Mouse (Mus musculus): ENCODE results near the gene Fgf11. TPM values are rescaled to one million over a fixed set of nuclear protein-coding genes. Genes with fewer than 3 reads are reported as not detected.

Fgf11 gene
- polyA plus RNA-seq, 1 experiment from 2014 or later, result 0.45 TPM

GRCm38 (mm10) chr11:69810280-69810679 lies 8.6 kb upstream of the Fgf11 start:
- no peak overlapping the region for H3K4me2 ChIP-seq
- no peak overlapping the region for H3K27ac ChIP-seq
- H3K9me3 ChIP-seq (replicated peaks), result 0 out of 2 replicates have a peak, but pooled peaks cover 5% of the 10 kb centered on the region
- H3K36me3 ChIP-seq, result no peaks in the 10 kb centered on the region
- no peak for ATAC-seq
- no peaks in the 10 kb centered on the region for H3K4me1 ChIP-seq
- H3K9ac ChIP-seq, result no peak overlapping the region
- peaks cover 73% of the 10 kb centered on the region for H3K27me3 ChIP-seq (replicated peaks)
- no peak overlapping the region for H3K4me3 ChIP-seq

- no peaks in the 10 kb centered on the region for H3K36me3 ChIP-seq
- H3K9ac ChIP-seq, result no peak overlapping the region
- H3K27ac ChIP-seq, result no peak overlapping the region
- H3K4me1 ChIP-seq, result peaks cover 25% of the 10 kb centered on the region
- no peak for ATAC-seq
- H3K9me3 ChIP-seq (replicated peaks), result 0 out of 2 replicates have a peak, but pooled peaks cover 5% of the 10 kb centered on the region
- H3K4me3 ChIP-seq, result no peak overlapping the region
- WGBS (ENCODE audit: insufficient replicate concordance), result 71% methylated on average over 2 of the region's 2 CpGs
- peaks cover 79% of the 10 kb centered on the region for H3K27me3 ChIP-seq (replicated peaks)
- no peak overlapping the region for H3K4me2 ChIP-seq
Observed at GRCm38 (mm10) chr11:69807641-69808040, 6.0 kb upstream of the Fgf11 start.

GRCm38 (mm10) chr11:69806378-69806777 lies 4.7 kb upstream of the Fgf11 start:
- H3K4me1 ChIP-seq, result peaks cover 37% of the 10 kb centered on the region
- 66% methylated on average over 4 of the region's 4 CpGs for WGBS (ENCODE audit: insufficient replicate concordance)
- no peak overlapping the region for H3K4me3 ChIP-seq
- no peak overlapping the region for H3K9ac ChIP-seq
- no peaks in the 10 kb centered on the region for H3K36me3 ChIP-seq
- ATAC-seq, result no peak
- no peak overlapping the region for H3K4me2 ChIP-seq
- H3K9me3 ChIP-seq (replicated peaks), result 0 out of 2 replicates have a peak, but pooled peaks cover 5% of the 10 kb centered on the region
- peaks cover 80% of the 10 kb centered on the region for H3K27me3 ChIP-seq (replicated peaks)
- no peak overlapping the region for H3K27ac ChIP-seq

DNA sequence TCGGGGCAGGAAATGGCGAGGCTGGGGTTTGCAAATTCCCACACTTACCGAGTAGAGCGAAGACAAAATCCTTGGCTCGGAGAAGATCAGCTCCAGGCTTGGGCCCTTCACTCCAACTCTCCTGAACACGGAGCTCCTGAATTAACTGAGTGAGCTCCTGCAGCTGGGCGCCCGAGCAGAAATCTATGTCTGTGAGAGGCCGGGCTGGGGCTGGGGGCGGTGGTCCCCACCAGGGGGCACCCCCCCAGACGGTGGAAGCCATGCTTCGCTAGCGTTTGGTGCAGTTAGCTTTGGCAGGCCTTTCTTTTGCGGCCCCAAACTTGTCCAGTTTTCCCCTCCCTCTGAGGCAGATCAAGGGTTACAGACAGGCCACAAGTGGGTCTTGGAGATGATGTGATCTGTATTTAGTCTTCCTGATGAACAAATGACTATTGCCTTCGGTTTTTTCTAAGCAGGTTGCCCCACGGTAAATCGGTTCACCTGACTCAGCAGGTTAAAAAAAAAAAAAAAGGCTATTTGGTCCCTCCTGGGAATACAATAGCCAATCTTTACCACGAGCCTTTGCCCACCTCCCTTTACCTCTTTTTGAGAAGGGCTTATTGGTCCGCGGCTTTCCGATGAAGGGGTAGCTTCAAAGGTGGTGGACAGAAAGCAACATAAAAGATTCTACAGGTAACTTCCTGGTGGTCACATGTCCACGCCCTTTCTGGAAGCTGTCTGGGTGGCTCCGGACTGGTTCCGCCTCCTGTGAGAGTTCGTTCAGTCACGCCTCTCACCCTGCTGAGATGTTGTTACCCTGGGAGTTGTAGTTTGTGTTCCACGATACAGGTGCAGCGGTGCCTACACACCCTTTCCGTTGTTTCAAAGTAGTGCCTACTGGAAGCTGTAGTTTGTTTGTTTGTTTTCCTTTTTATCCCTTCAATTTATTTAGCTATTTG lies 3.6 kb upstream of the Fgf11 start, which contains the start of gene Tmem102:
Gene Tmem102, minus strand, starts transcription at position 653 of the 938 bp plus-strand sequence.
- peaks cover 48% of the 10 kb centered on the region for H3K4me1 ChIP-seq
- ATAC-seq, result no peak
- WGBS (ENCODE audit: insufficient replicate concordance), result 18% methylated on average over 29 of the region's 29 CpGs
- H3K9me3 ChIP-seq (replicated peaks), result 0 out of 2 replicates have a peak, but pooled peaks cover 5% of the 10 kb centered on the region
- no peaks in the 10 kb centered on the region for H3K36me3 ChIP-seq
- H3K27ac ChIP-seq, result no peak within 1 kb of the TSS
- peak within 1 kb of the TSS; percentile 70 for H3K4me2 ChIP-seq
- H3K9ac ChIP-seq, result no peak within 1 kb of the TSS
- H3K27me3 ChIP-seq (replicated peaks), result peaks cover 80% of the 10 kb centered on the region
- H3K4me3 ChIP-seq, result peak within 1 kb of the TSS; percentile 57; the same call in 1 of the 2 replicates

DNA sequence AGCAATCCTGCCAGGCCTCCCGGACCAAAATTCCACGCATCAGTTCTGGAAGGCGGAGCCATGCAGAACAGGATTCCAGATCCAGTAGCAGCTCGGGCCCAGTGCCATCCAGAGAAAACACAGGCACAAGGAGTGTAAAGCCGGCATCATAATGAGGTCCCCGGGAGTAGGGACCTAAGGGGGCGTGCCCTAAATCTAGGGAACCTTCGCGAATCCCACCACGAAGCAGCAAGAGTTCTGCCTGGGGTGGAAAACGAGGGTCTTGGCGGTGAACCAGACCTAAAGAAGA lies 2.9 kb upstream of the Fgf11 start:
- no peak for ATAC-seq
- Histone ChIP-seq H3K27me3 (replicated peaks) (peaks cover 86% of the 10 kb centered on the region), H3K4me2 (peak overlapping the region; percentile 70), H3K36me3 (no peaks in the 10 kb centered on the region), H3K4me3 (peak overlapping the region; percentile 57; the same call in 1 of the 2 replicates), H3K27ac (no peak overlapping the region), H3K9me3 (replicated peaks) (0 out of 2 replicates have a peak, but pooled peaks cover 5% of the 10 kb centered on the region), H3K9ac (no peak overlapping the region), H3K4me1 (peaks cover 53% of the 10 kb centered on the region)
- WGBS (ENCODE audit: insufficient replicate concordance), result 15% methylated on average over 12 of the region's 12 CpGs

DNA sequence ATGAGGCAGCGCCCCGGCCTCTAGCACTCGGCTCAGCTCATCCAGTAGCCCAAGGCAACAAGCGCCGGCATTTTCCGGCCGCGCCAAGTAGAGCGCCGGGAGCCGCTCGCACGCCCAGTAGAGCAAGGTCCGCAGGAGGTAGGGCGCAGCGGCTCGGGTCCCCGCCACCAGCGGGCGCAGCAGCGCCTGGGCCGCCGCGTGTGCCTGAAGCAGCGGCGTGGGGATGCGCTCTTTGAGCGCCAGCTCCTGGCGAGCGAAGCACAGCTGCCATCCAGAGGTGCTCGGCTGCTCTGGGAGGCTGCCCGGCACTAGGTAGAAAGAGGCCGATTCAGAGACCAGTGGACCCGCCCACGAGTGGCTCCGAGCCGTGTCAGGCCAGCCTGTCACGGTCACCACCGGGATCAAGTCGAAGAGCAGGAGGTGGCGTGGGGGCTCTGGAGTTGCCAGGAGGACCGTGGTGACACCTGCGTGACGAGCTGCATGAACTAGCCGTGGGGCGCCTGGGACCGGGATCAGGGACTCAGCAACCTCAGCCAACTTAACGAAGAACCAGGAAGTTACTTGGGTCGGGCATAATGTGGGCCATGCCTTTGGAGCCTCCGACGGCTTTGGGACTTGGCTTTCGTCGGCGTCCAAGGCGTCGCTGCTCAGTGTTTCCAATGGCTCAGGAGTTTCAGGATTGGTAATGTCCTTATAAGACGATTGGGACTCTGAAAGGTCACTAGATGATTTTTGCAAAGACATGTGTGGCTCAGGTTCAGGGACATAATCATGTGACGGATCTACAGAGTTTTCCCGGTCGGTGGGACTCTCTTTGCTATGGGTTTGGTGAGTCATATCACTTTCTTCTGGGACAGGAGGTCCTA lies 2.4 kb upstream of the Fgf11 start:
- peaks cover 53% of the 10 kb centered on the region for H3K4me1 ChIP-seq
- 0 out of 2 replicates have a peak, but pooled peaks cover 5% of the 10 kb centered on the region for H3K9me3 ChIP-seq (replicated peaks)
- no peaks in the 10 kb centered on the region for H3K36me3 ChIP-seq
- H3K9ac ChIP-seq, result peak overlapping the region; percentile 53
- peak overlapping the region; percentile 57 for H3K4me3 ChIP-seq
- H3K4me2 ChIP-seq, result peak overlapping the region; percentile 70
- H3K27ac ChIP-seq, result peak overlapping the region; percentile 17; the same call in 1 of the 2 replicates
- ATAC-seq, result peak; percentile 78
- WGBS (ENCODE audit: insufficient replicate concordance), result 3% methylated on average over 60 of the region's 60 CpGs
- H3K27me3 ChIP-seq (replicated peaks), result peaks cover 91% of the 10 kb centered on the region

GRCm38 (mm10) chr11:69803328-69803727 lies 1.7 kb upstream of the Fgf11 start:
- WGBS (ENCODE audit: insufficient replicate concordance), result 4% methylated on average over 12 of the region's 12 CpGs
- ATAC-seq, result peak; percentile 31
- H3K4me3 ChIP-seq, result peak overlapping the region; percentile 57
- H3K27ac ChIP-seq, result no peak overlapping the region
- H3K4me1 ChIP-seq, result peaks cover 53% of the 10 kb centered on the region
- peak overlapping the region; percentile 53 for H3K9ac ChIP-seq
- H3K4me2 ChIP-seq, result peak overlapping the region; percentile 70
- H3K36me3 ChIP-seq, result no peaks in the 10 kb centered on the region
- peaks cover 98% of the 10 kb centered on the region for H3K27me3 ChIP-seq (replicated peaks)
- 0 out of 2 replicates have a peak, but pooled peaks cover 5% of the 10 kb centered on the region for H3K9me3 ChIP-seq (replicated peaks)

- Histone ChIP-seq H3K4me3 (peak overlapping the region; percentile 57), H3K4me1 (peaks cover 53% of the 10 kb centered on the region), H3K4me2 (peak overlapping the region; percentile 70), H3K9me3 (replicated peaks) (0 out of 2 replicates have a peak, but pooled peaks cover 5% of the 10 kb centered on the region), H3K27me3 (replicated peaks) (peaks cover 100% of the 10 kb centered on the region), H3K9ac (peak overlapping the region; percentile 57), H3K36me3 (no peaks in the 10 kb centered on the region), H3K27ac (no peak overlapping the region)
- 0 out of 2 replicates have a peak, but pooled peaks have one; percentile 33 for ATAC-seq
- under 1% methylated on average over 33 of the region's 33 CpGs for WGBS (ENCODE audit: insufficient replicate concordance)
Observed at GRCm38 (mm10) chr11:69802648-69803105, 1.0 kb upstream of the Fgf11 start.

DNA sequence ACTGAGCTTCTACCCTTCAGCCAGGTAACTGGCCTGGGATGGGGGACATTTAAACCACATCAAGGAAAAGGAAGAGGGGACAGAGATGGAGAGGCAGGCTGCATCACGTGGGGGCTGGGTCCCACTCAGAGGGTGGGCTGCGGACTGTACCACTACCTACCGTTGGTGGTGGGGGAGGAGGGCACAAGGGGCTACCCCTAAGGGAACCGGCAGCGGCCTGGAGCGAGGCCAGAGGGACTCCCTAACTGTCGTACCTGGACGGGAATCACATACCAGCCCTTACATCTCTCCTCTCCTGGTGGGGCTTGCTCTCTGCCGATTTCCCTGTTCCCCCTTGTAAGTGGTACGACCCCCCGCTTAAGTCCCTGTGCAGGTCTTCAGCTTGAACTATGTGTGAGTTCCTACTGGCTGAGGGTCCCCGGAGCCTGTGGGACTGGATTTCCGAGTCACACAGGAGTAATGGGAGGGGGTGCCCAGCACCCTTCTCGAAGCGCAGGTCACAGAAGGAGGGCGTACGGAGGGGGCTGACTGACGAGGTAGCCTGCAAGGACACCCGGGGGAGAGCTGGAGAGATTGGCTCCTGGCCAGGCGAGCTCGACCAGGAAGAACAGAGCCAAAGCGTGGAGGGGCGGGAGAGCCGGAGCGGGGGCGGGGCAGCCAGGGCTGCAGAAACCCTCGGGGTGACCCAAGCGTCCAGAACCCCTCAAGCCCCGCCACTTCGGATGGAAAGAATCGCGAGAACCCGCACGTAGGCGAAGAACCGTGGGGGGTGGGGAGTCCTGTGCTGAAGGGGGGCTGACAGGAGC lies 1.1 kb downstream of the Fgf11 start:
- H3K9ac ChIP-seq, result peak overlapping the region; percentile 35; the same call in 1 of the 2 replicates
- no peak for ATAC-seq
- under 1% methylated on average over 36 of the region's 36 CpGs for WGBS (ENCODE audit: insufficient replicate concordance)

DNA sequence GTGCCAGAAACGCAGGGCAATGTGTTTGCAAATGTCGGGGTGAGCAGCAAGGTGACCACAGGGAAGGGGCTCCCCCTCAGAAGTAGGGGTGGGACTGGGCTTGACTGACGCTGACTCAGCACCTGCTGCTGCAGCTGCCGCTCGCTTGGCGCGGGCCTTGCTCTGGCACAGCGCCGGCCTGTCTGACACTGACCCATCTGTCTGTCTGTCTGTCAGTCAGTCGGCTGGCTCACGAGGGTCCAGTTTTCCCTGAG lies 1.6 kb downstream of the Fgf11 start:
- Histone ChIP-seq H3K4me3 (peak overlapping the region; percentile 44), H3K4me2 (peak overlapping the region; percentile 64), H3K9me3 (replicated peaks) (no peaks in the 10 kb centered on the region), H3K27me3 (replicated peaks) (peaks cover 94% of the 10 kb centered on the region), H3K9ac (no peak overlapping the region), H3K4me1 (peaks cover 62% of the 10 kb centered on the region), H3K27ac (no peak overlapping the region), H3K36me3 (no peaks in the 10 kb centered on the region)
- 5% methylated on average over 11 of the region's 11 CpGs for WGBS (ENCODE audit: insufficient replicate concordance)
- no peak for ATAC-seq

More for the DNA sequence above, 1.1 kb downstream of the Fgf11 start:
- peaks cover 60% of the 10 kb centered on the region for H3K4me1 ChIP-seq
- peaks cover 99% of the 10 kb centered on the region for H3K27me3 ChIP-seq (replicated peaks)
- peak overlapping the region; percentile 64 for H3K4me2 ChIP-seq
- peak overlapping the region; percentile 44 for H3K4me3 ChIP-seq
- no peaks in the 10 kb centered on the region for H3K36me3 ChIP-seq
- no peak overlapping the region for H3K27ac ChIP-seq
- no peaks in the 10 kb centered on the region for H3K9me3 ChIP-seq (replicated peaks)
